Mouse (Mus musculus): ENCODE measurements around the gene Timm44.
"Not testable (repeated sequence)": the region's sequence is repeated elsewhere in the genome, so short reads cannot be mapped to it uniquely, and the experiment has no call there.

Gene Timm44

GRCm38 (mm10) chr8:4263105-4263791 lies 12.5 kb downstream of the Timm44 start:
- peak; percentile 88 for DNase-seq (ENCODE audit: low read depth, low spot score)

DNA sequence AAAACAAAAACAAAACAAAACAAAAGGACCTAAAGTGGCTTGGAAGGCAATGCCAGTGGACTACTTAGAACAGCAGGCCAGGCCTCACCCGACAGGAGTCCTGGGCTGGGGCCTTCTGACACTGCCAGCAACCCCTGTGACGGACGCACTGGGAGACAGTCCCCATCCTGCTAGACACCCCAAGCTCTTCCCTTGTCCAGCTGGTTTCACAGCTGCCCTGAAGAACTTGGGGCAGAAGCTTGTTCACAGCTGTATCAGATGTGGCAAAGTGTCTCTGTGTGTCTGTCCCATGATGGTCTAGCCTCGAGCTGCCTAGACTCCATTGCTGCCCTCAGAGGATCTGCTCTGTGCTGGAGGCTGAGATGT lies 15.9 kb downstream of the Timm44 start:
- no peak for DNase-seq (ENCODE audit: low read depth, low spot score)

DNA sequence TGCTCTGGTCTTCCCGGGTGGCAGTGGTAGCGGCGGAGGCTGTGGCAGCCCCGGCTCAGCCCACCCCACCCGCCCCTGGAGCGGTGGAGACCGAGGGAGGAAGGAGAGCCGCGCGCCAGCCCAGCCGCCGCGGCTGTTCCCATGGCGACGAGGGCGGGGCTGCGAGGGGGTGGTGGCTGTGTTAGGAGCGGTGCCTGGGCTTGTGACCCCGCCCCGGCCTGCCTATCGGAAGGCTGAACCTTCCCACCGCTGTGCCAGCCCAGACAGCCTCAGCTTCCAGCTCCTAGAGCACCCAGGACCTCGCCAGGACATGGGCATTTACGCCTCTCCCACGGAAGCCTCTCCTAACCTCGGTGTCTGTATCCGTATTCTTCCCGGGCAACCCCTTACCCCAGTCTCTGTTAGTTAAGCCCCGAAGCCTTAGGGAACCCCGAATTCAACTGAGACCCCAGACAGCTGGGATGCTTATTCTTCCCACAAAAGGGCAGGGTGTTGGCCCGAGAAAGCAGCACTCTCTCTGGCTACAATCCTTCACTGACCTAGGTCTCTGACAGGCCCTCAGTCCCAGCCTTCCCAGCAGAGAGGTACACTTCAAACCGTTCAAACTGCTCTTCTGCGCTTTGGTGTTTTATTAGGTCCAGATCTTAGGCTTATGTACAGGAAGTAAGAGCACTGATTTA lies 16.4 kb downstream of the Timm44 start, which contains the start of gene Ctxn1:
Ctxn1 (minus strand) TSS at position 150 of the 680 bp plus-strand sequence.
- peak; percentile 92 for DNase-seq (ENCODE audit: low read depth, low spot score)

DNA sequence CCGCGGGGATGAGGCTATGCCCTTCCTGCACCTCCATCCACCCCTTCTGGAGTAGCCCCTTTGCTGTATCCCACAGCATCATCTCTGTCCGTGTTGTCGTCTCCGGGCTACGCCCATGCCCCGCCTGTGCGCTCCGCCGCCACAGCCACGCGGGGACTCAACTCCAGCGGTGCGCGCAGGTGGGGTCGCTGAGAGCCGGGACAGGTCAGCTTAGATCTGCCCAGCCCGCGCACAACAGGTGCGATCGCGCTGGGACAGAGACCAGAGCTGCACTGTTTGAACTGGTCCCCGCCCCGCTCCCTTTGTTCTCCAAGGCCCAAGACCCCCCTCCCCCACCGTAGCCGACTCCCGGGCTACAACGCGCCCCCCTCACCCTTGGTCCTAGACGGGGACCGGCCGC lies 17.0 kb downstream of the Timm44 start:
- DNase-seq (ENCODE audit: low read depth, low spot score), result peak; percentile 29

GRCm38 (mm10) chr8:4258233-4258632 lies 17.5 kb downstream of the Timm44 start:
- peak; percentile 77 for DNase-seq (ENCODE audit: low read depth, low spot score)

DNA sequence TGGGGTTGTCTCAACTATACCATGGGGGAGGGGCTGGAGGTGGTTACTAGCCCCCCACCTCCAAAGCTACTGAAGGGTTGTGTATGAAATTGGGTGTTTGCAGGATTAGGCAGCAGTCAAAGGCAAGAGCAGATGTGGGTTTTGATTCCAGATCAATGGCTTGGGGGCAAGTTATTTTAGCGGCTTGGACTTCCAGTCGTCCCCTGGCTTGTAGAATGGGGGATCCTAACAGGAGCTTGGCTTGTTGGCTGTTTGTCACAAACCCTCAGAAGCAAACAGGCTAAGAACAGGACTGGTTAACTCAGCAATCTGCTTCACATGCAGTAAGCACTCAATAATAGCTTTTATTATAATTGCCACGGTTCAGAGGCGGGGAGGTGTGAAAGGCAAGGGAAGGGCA lies 18.4 kb downstream of the Timm44 start:
- DNase-seq (ENCODE audit: low read depth, low spot score), result no peak

GRCm38 (mm10) chr8:4256911-4257310 lies 18.8 kb downstream of the Timm44 start:
- peak; percentile 97 for DNase-seq (ENCODE audit: low read depth, low spot score)

DNA sequence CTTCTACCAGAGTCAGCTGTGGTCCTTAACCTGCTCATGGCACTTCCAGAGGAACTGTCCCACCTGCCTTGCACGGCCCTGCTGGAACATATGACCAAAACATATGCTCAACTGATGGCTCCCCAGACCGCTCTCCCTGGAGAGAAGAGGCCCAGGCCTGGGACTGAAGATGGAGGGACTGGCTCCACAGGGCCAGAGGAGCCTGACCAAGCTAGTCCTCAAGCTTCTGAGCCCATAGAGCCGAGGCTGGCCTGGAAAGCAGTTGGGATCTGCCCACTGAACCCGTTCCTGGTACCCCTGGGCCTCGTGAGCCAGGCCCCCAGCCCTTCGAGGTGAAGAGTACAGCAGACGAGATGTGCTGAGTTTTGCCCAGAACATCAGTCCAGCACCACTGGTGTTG lies 20.2 kb downstream of the Timm44 start:
- not testable (repeated sequence) for DNase-seq (ENCODE audit: low read depth, low spot score)

DNA sequence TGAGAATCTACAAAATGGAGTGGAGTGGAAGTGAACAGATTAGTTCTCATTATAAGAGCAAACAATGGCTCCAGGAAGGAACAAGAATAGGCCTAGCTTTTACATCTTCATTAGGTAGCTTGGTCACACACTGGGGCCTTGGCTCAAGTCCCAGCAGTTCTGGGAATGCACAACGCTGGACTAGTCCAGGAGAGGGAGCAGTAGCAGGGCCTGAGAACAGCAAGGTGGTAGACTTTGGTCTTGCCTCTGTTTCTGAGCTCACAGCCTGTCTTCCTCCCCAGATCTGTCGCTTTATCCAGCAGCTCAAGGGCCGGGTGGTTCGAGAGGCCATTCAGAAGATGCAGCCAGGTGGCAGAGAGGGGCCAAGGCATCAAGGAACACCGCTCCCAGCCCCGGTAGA lies 21.7 kb downstream of the Timm44 start:
- DNase-seq (ENCODE audit: low read depth, low spot score), result peak; percentile 88

- DNase-seq (ENCODE audit: low read depth, low spot score), result peak; percentile 98
Observed at GRCm38 (mm10) chr8:4252934-4253841, 22.5 kb downstream of the Timm44 start, which contains the start of gene Snapc2. Snapc2 (plus strand) TSS chr8:4253080.

DNA sequence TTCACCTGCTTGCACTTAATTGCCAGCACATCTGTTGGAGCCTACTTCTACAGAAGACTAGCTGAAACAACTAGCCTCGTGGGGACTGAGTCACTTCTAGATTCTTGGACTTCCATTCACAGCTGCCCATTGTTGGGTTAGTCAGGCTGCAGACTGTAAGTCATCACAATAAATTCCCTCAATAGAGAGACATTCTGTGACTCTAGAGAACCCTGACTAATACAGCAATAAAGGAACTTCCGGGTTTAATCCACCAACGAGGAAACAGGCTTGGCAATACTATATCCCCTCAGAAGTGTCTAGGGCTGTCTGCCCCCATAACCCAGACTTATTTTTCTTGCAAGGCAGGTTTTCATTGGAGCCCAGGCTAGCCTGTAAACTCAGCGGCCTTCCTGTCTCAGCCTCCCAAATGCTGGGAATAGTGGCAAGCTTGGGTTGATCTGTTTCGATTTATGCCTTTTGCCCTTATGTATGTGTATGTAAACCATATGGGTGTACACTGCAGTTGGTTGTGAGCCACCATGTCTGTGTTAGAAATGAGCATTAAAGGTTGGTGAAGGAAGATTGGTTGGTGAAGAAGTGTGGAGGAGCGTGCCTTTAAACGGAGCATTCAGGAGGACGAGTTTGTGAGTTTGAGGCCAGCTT lies 23.5 kb downstream of the Timm44 start:
- no peak for DNase-seq (ENCODE audit: low read depth, low spot score)

GRCm38 (mm10) chr8:4250306-4250970 lies 25.3 kb downstream of the Timm44 start:
- DNase-seq (ENCODE audit: low read depth, low spot score), result peak; percentile 89

- DNase-seq (ENCODE audit: low read depth, low spot score), result no peak
Observed at GRCm38 (mm10) chr8:4249213-4249612, 26.5 kb downstream of the Timm44 start.

- DNase-seq (ENCODE audit: low read depth, low spot score), result no peak
Observed at GRCm38 (mm10) chr8:4247951-4248540, 27.7 kb downstream of the Timm44 start, which contains the start of gene Tgfbr3l. Tgfbr3l (plus strand) TSS chr8:4248214.

DNA sequence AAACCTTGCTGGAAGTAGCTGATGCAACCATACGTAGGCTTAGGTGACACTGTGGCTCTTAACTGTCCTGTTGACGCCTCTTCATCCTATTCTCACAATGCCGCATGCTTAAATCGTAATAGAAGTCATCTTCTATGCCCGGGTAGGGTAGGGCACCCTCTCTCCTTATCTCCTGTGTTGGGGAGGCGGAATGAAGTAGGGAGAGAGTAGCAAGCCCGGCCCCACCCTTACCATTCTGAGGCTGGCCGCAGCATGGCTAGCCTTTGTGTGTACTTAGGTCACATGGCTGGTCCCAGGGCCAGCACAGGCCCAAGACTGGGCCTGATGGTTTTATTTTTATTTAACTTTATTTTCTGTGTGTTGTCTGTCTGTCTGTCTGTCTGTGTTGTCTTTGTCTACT lies 28.5 kb downstream of the Timm44 start:
- DNase-seq (ENCODE audit: low read depth, low spot score), result no peak

- DNase-seq (ENCODE audit: low read depth, low spot score), result no peak
Observed at GRCm38 (mm10) chr8:4245737-4246136, 30.0 kb downstream of the Timm44 start.

DNA sequence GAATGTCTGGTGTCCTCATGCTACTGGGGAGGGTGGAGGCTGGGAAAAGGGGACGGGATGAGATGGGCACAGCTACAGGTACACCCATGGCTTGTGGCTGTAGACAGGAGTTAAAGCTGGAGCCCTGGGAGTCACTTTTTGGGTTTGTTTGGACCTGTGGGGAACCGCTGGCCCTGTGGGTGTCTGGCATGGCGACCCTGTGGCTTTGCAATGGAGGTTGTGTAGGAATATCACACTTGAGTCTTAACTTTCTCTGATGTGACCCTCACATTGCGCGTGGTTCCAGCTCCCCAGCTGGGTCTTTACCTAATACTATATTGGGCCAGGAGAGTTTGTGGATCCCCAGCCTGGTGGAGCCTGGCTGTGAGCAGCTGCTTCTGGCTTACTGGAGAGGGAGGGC lies 30.7 kb downstream of the Timm44 start:
- DNase-seq (ENCODE audit: low read depth, low spot score), result no peak

DNA sequence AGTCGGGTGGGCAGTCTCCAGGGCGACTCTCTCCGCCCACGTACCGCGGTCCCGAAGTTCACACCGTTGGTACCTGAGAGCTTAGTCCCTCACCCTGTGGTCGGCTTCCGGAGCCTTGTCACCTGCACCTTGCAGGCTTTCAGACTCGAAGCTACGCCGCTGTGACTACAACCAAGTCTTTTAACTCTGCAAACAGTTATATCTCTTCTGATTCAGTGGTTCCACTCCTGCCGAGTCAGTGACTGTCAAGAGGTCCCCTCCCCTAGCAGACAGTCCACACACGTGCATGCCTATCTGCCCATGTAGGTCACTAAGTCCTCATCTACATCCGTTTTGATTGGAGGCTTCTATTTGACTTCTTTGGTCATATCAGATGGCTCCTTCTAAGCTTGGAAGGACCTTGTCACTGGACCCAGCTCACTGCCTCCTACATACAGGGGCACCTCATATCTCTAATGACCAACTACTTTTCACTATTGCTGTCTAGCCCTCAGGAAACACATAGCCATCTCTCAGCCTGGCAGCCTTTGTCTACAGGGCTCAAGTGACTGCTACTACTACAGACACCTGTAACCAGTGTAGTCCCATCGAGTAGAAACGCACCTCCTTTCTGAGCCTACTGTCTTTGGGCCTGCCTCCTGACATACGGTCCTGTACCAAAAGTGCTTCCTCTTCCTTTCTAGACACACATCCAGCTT lies 36.4 kb downstream of the Timm44 start:
- no peak for DNase-seq (ENCODE audit: low read depth, low spot score)

DNA sequence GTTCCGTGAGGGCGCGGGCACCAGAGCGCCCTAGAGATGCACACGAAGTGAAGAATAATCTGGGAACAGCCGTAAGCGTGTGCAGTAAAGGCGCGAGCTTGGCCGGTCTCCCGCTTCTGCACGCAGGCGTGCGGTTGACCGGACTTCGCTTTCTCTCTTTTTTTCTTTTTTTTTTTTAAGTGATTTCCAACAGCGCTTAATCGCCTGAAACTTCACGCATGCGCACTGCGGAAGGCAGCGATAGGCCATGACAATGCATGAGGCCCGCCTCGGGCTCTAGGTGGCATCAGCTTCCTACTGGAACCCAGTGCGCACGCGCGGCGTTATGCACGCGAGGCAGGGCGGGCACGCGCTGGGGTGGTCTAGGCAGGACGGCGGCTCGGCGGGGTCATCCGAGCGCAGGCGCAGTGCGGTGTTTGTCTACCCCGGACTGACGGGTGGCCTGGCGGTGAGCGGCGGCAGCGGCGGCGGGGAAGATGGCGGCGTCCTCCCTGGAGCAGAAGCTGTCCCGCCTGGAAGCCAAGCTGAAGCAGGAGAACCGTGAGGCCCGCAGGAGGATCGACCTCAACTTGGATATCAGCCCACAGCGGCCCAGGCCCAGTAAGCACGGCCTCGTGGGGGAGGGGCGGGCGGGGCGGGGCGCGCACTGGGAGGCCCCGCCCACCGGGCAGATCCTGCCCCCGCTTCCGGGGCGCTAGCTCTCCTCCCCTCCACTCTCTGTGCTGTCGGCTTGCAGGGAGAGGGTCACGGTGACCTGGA lies 37.1 kb downstream of the Timm44 start, which contains the start of the genes Map2k7 and Gm49320:
Map2k7 (plus strand) TSS at position 307 of the 759 bp plus-strand sequence.
Gm49320 (plus strand) TSS at position 432 of the 759 bp plus-strand sequence.
- peak; percentile 100 for DNase-seq (ENCODE audit: low read depth, low spot score)

Measured in brain, adult 2 months (tissue).